Mouse (Mus musculus) CH12.LX (cell line): ENCODE results near the gene Nat8f4.

Source experiments
- CTCF ChIP-seq, 2 experiments: IDR thresholded peaks in 1 of 2; conservative IDR thresholded peaks in 1 of 2; 2 replicates each; pipeline ENCODE4 v1.5.1; 2011 to 2012; ENCODE audit warnings: low read depth in 2 of 2, low read length in 2 of 2, improper control_type of control experiment in 1 of 2, inconsistent platforms in 1 of 2, mild to moderate bottlenecking in 1 of 2, moderate library complexity in 1 of 2
- HCFC1 ChIP-seq: IDR thresholded peaks from 2 replicates; pipeline ENCODE4 v1.6.1; 2012; ENCODE audit warnings: low read depth, mild to moderate bottlenecking, inconsistent platforms, low read length, improper control_type of control experiment
- MAX ChIP-seq: IDR thresholded peaks from 2 replicates; pipeline ENCODE4 v1.6.1; 2011; ENCODE audit warnings: low read length, improper control_type of control experiment
- MEF2A ChIP-seq: IDR thresholded peaks from 2 replicates; pipeline ENCODE4 v1.6.1; 2014; ENCODE audit warnings: low read depth, mild to moderate bottlenecking, inconsistent platforms, low read length, improper control_type of control experiment, borderline replicate concordance
- POLR2A ChIP-seq: IDR thresholded peaks from 2 replicates; pipeline ENCODE4 v1.6.1; 2011; ENCODE audit warnings: low read depth, mild to moderate bottlenecking, improper control_type of control experiment, low read length
- SIN3A ChIP-seq: IDR thresholded peaks from 2 replicates; pipeline ENCODE4 v1.6.1; 2012; ENCODE audit warnings: low read length, improper control_type of control experiment, inconsistent platforms
- TBP ChIP-seq: conservative IDR thresholded peaks from 2 replicates; pipeline ENCODE4 v1.6.1; 2011; ENCODE audit warnings: low read depth, low read length, improper control_type of control experiment
- USF1 ChIP-seq: IDR thresholded peaks from 2 replicates; pipeline ENCODE4 v1.6.1; 2014; ENCODE audit warnings: low read depth, mild to moderate bottlenecking, inconsistent platforms, low read length, improper control_type of control experiment

GRCm38 (mm10) chr6:85929312-85929711 lies 24.6 kb upstream of the Nat8f4 start:
- TF ChIP-seq TBP (no peak), USF1 (no peak), CTCF (conservative IDR thresholded peaks at IDR 0.05 in 1 of 2, IDR thresholded peaks at IDR 0.05 in 1 of 2; ENCODE audit: low read depth in 2 of 2, low read length in 2 of 2) (no peak), SIN3A (no peak), POLR2A (no peak), MAX (no peak), HCFC1 (no peak), MEF2A (no peak)
